Mouse (Mus musculus): ENCODE measurements around the gene Fchsd2. TPM values are rescaled to one million over a fixed set of nuclear protein-coding genes. Genes with fewer than 3 reads are reported as not detected.
A peak's percentile ranks its signal among the peaks of the same experiment; 100 is the strongest.

Fchsd2 gene
- polyA plus RNA-seq, 1 experiment from 2014 or later, result 21.9 TPM

- no peak overlapping the region for H3K27ac ChIP-seq (replicated peaks)
- no peak overlapping the region for H3K9ac ChIP-seq
- H3K4me1 ChIP-seq, result peaks cover 11% of the 10 kb centered on the region
- H3K27me3 ChIP-seq, result no peaks in the 10 kb centered on the region
- H3K9me3 ChIP-seq (replicated peaks), result no peaks in the 10 kb centered on the region
- 54% methylated on average over 3 of the region's 3 CpGs for WGBS
- H3K4me3 ChIP-seq (replicated peaks), result no peak overlapping the region
- H3K36me3 ChIP-seq, result no peaks in the 10 kb centered on the region
- no peak for ATAC-seq (ENCODE audit: insufficient number of reproducible peaks, low FRiP score, low TSS enrichment, low read depth)
- no peak overlapping the region for H3K4me2 ChIP-seq (replicated peaks)
Observed at GRCm38 (mm10) chr7:101099981-101100380, 7.3 kb downstream of the Fchsd2 start.

GRCm38 (mm10) chr7:101101156-101101691 is 8.6 kb downstream of the Fchsd2 start:
- peak; percentile 32; the same call in 1 of the 2 replicates for ATAC-seq (ENCODE audit: insufficient number of reproducible peaks, low FRiP score, low TSS enrichment, low read depth)
- H3K4me2 ChIP-seq (replicated peaks), result 0 out of 2 replicates have a peak overlapping the region, but pooled peaks have one; percentile 10
- no peak overlapping the region for H3K4me3 ChIP-seq (replicated peaks)
- H3K4me1 ChIP-seq, result peaks cover 11% of the 10 kb centered on the region
- WGBS, result 43% methylated on average over 10 of the region's 10 CpGs
- no peaks in the 10 kb centered on the region for H3K27me3 ChIP-seq
- H3K9ac ChIP-seq, result no peak overlapping the region
- H3K36me3 ChIP-seq, result no peaks in the 10 kb centered on the region
- H3K9me3 ChIP-seq (replicated peaks), result no peaks in the 10 kb centered on the region
- peak overlapping the region; percentile 58; the same call in 1 of the 2 replicates for H3K27ac ChIP-seq (replicated peaks)

- H3K27me3 ChIP-seq, result no peaks in the 10 kb centered on the region
- H3K4me2 ChIP-seq (replicated peaks), result no peak overlapping the region
- peaks cover 14% of the 10 kb centered on the region for H3K4me1 ChIP-seq
- H3K36me3 ChIP-seq, result peaks cover 11% of the 10 kb centered on the region; the same call in 1 of the 2 replicates
- no peak overlapping the region for H3K9ac ChIP-seq
- no peak for ATAC-seq (ENCODE audit: insufficient number of reproducible peaks, low FRiP score, low TSS enrichment, low read depth)
- WGBS, result 60% methylated on average over 2 of the region's 2 CpGs
- H3K9me3 ChIP-seq (replicated peaks), result no peaks in the 10 kb centered on the region
- H3K4me3 ChIP-seq (replicated peaks), result no peak overlapping the region
- no peak overlapping the region for H3K27ac ChIP-seq (replicated peaks)
Observed at GRCm38 (mm10) chr7:101106666-101107065, 14.0 kb downstream of the Fchsd2 start.

GRCm38 (mm10) chr7:101107073-101107810 is 14.6 kb downstream of the Fchsd2 start:
- Histone ChIP-seq H3K27me3 (no peaks in the 10 kb centered on the region), H3K36me3 (peaks cover 12% of the 10 kb centered on the region; the same call in 1 of the 2 replicates), H3K9ac (0 out of 2 replicates have a peak overlapping the region, but pooled peaks have one; percentile 84), H3K4me3 (replicated peaks) (peak overlapping the region; percentile 73), H3K27ac (replicated peaks) (peak overlapping the region; percentile 97), H3K4me1 (peaks cover 12% of the 10 kb centered on the region; the same call in 1 of the 2 replicates), H3K4me2 (replicated peaks) (peak overlapping the region; percentile 84), H3K9me3 (replicated peaks) (no peaks in the 10 kb centered on the region)
- WGBS, result 26% methylated on average over 5 of the region's 5 CpGs
- no peak for ATAC-seq (ENCODE audit: insufficient number of reproducible peaks, low FRiP score, low TSS enrichment, low read depth)

- Histone ChIP-seq H3K9ac (peak overlapping the region; percentile 84), H3K4me2 (replicated peaks) (peak overlapping the region; percentile 84), H3K4me1 (peaks cover 12% of the 10 kb centered on the region; the same call in 1 of the 2 replicates), H3K4me3 (replicated peaks) (peak overlapping the region; percentile 73), H3K36me3 (peaks cover 12% of the 10 kb centered on the region; the same call in 1 of the 2 replicates), H3K27me3 (no peaks in the 10 kb centered on the region), H3K9me3 (replicated peaks) (no peaks in the 10 kb centered on the region), H3K27ac (replicated peaks) (peak overlapping the region; percentile 97)
- ATAC-seq (ENCODE audit: insufficient number of reproducible peaks, low FRiP score, low TSS enrichment, low read depth), result peak; percentile 94
- WGBS, result 0% methylated on average over 48 of the region's 75 CpGs
Observed at GRCm38 (mm10) chr7:101107968-101108652, 15.4 kb downstream of the Fchsd2 start.

GRCm38 (mm10) chr7:101108653-101109005 is 16.0 kb downstream of the Fchsd2 start:
- peak overlapping the region; percentile 97 for H3K27ac ChIP-seq (replicated peaks)
- H3K9ac ChIP-seq, result peak overlapping the region; percentile 84
- H3K4me1 ChIP-seq, result peaks cover 12% of the 10 kb centered on the region; the same call in 1 of the 2 replicates
- peak overlapping the region; percentile 84 for H3K4me2 ChIP-seq (replicated peaks)
- ATAC-seq (ENCODE audit: insufficient number of reproducible peaks, low FRiP score, low TSS enrichment, low read depth), result no peak; the same call in 1 of the 2 replicates
- H3K36me3 ChIP-seq, result peaks cover 12% of the 10 kb centered on the region; the same call in 1 of the 2 replicates
- peak overlapping the region; percentile 73 for H3K4me3 ChIP-seq (replicated peaks)
- WGBS, result 0% methylated on average over 10 of the region's 35 CpGs
- no peaks in the 10 kb centered on the region for H3K9me3 ChIP-seq (replicated peaks)
- H3K27me3 ChIP-seq, result no peaks in the 10 kb centered on the region

- under 1% methylated on average over 46 of the region's 47 CpGs for WGBS
- peaks cover 12% of the 10 kb centered on the region; the same call in 1 of the 2 replicates for H3K4me1 ChIP-seq
- ATAC-seq (ENCODE audit: insufficient number of reproducible peaks, low FRiP score, low TSS enrichment, low read depth), result peak; percentile 4; the same call in 1 of the 2 replicates
- no peaks in the 10 kb centered on the region for H3K27me3 ChIP-seq
- no peaks in the 10 kb centered on the region for H3K9me3 ChIP-seq (replicated peaks)
- peaks cover 12% of the 10 kb centered on the region; the same call in 1 of the 2 replicates for H3K36me3 ChIP-seq
- H3K27ac ChIP-seq (replicated peaks), result peak overlapping the region; percentile 97
- H3K4me2 ChIP-seq (replicated peaks), result peak overlapping the region; percentile 84
- H3K4me3 ChIP-seq (replicated peaks), result peak overlapping the region; percentile 73
- peak overlapping the region; percentile 84 for H3K9ac ChIP-seq
Observed at GRCm38 (mm10) chr7:101109006-101109855, 16.6 kb downstream of the Fchsd2 start.

GRCm38 (mm10) chr7:101109856-101110350 is 17.2 kb downstream of the Fchsd2 start:
- Histone ChIP-seq H3K27me3 (no peaks in the 10 kb centered on the region), H3K27ac (replicated peaks) (peak overlapping the region; percentile 97; the same call in 1 of the 2 replicates), H3K4me2 (replicated peaks) (peak overlapping the region; percentile 84), H3K9ac (peak overlapping the region; percentile 84), H3K9me3 (replicated peaks) (no peaks in the 10 kb centered on the region), H3K4me1 (peaks cover 12% of the 10 kb centered on the region; the same call in 1 of the 2 replicates), H3K4me3 (replicated peaks) (peak overlapping the region; percentile 73), H3K36me3 (peaks cover 12% of the 10 kb centered on the region; the same call in 1 of the 2 replicates)
- 9% methylated on average over 8 of the region's 8 CpGs for WGBS
- ATAC-seq (ENCODE audit: insufficient number of reproducible peaks, low FRiP score, low TSS enrichment, low read depth), result no peak

GRCm38 (mm10) chr7:101113410-101113809 is 20.7 kb downstream of the Fchsd2 start:
- Histone ChIP-seq H3K9me3 (replicated peaks) (no peaks in the 10 kb centered on the region), H3K36me3 (peaks cover 21% of the 10 kb centered on the region; the same call in 1 of the 2 replicates), H3K9ac (no peak overlapping the region), H3K4me3 (replicated peaks) (no peak overlapping the region), H3K27me3 (no peaks in the 10 kb centered on the region), H3K4me1 (peaks cover 6% of the 10 kb centered on the region; the same call in 1 of the 2 replicates), H3K4me2 (replicated peaks) (no peak overlapping the region), H3K27ac (replicated peaks) (no peak overlapping the region)
- 80% methylated on average over 3 of the region's 3 CpGs for WGBS
- no peak for ATAC-seq (ENCODE audit: insufficient number of reproducible peaks, low FRiP score, low TSS enrichment, low read depth)

GRCm38 (mm10) chr7:101114328-101114727 is 21.7 kb downstream of the Fchsd2 start:
- ATAC-seq (ENCODE audit: insufficient number of reproducible peaks, low FRiP score, low TSS enrichment, low read depth), result no peak
- no peak overlapping the region for H3K4me3 ChIP-seq (replicated peaks)
- no peak overlapping the region for H3K27ac ChIP-seq (replicated peaks)
- WGBS, result 94% methylated on average over 1 of the region's 1 CpGs
- no peaks in the 10 kb centered on the region for H3K27me3 ChIP-seq
- H3K4me2 ChIP-seq (replicated peaks), result no peak overlapping the region
- no peaks in the 10 kb centered on the region for H3K9me3 ChIP-seq (replicated peaks)
- no peak overlapping the region for H3K9ac ChIP-seq
- H3K36me3 ChIP-seq, result peaks cover 26% of the 10 kb centered on the region; the same call in 1 of the 2 replicates
- peaks cover 6% of the 10 kb centered on the region; the same call in 1 of the 2 replicates for H3K4me1 ChIP-seq

Measured in embryonic facial prominence, embryonic 15.5 days (tissue).